Mouse (Mus musculus) thymus, adult 2 months (tissue): ENCODE data around the gene Agk.

Experiments used
- CTCF ChIP-seq: fragments of 200-500 bp; IDR thresholded peaks from 2 replicates; pipeline ENCODE4 v1.5.1; 2012; ENCODE audit warnings: mild to moderate bottlenecking, control low read depth, low read length, moderate library complexity, borderline replicate concordance; ENCODE audit not compliant: control insufficient read depth, poor library complexity, insufficient read depth; ENCODE audit errors: extremely low read depth
- POLR2A ChIP-seq: fragments of 200-500 bp; IDR thresholded peaks from 2 replicates; pipeline ENCODE4 v1.6.1; 2012; ENCODE audit warnings: mild to moderate bottlenecking, low read length, control low read depth, moderate library complexity; ENCODE audit not compliant: control insufficient read depth, poor library complexity, insufficient read depth; ENCODE audit errors: extremely low read depth

DNA sequence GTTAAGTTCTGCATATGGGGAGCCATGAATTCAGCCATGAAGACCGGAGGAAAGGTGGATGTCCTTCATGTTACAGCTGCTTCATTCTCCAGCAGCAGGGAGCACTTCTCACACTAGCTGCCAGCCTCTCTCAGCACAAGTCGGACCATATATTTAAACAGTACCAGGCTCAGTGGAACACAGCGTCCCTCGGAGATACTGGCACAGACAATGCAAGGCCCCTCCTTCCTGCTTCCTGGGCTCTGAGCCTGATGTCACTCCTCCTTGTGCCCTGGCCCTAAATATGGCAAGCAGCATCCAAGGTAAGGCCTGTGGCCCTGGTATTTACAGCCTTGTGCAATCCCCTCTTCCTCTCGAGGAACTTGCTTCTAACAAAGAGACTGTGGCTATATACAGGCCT lies 90.8 kb downstream of the Agk start:
- TF ChIP-seq CTCF (no peak), POLR2A (no peak)
